Mouse (Mus musculus): ENCODE data around the gene Ptgs1.

Gene Ptgs1

GRCm38 (mm10) chr2:36215203-36215739 is 15.0 kb upstream of the Ptgs1 start:
- no peak for DNase-seq (ENCODE audit: low read depth)

GRCm38 (mm10) chr2:36216546-36216945 is 13.7 kb upstream of the Ptgs1 start:
- no peak for DNase-seq (ENCODE audit: low read depth)

GRCm38 (mm10) chr2:36216953-36217573 is 13.2 kb upstream of the Ptgs1 start:
- DNase-seq (ENCODE audit: low read depth): no peak

- DNase-seq (ENCODE audit: low read depth): no peak
Measured at GRCm38 (mm10) chr2:36217692-36218233, 12.5 kb upstream of the Ptgs1 start.

GRCm38 (mm10) chr2:36220106-36220505 is 10.1 kb upstream of the Ptgs1 start:
- no peak for DNase-seq (ENCODE audit: low read depth)

- no peak for DNase-seq (ENCODE audit: low read depth)
Measured at GRCm38 (mm10) chr2:36220891-36221290, 9.3 kb upstream of the Ptgs1 start.

- DNase-seq (ENCODE audit: low read depth): no peak
Measured at GRCm38 (mm10) chr2:36222168-36222848, 7.9 kb upstream of the Ptgs1 start.

- no peak for DNase-seq (ENCODE audit: low read depth)
Measured at GRCm38 (mm10) chr2:36223436-36223835, 6.8 kb upstream of the Ptgs1 start.

- DNase-seq (ENCODE audit: low read depth): no peak
Measured at GRCm38 (mm10) chr2:36224153-36224552, 6.1 kb upstream of the Ptgs1 start.

GRCm38 (mm10) chr2:36224599-36224998 is 5.6 kb upstream of the Ptgs1 start:
- no peak for DNase-seq (ENCODE audit: low read depth)

- DNase-seq (ENCODE audit: low read depth): no peak
Measured at GRCm38 (mm10) chr2:36230967-36231366, 741 bp downstream of the Ptgs1 start.

- no peak for DNase-seq (ENCODE audit: low read depth)
Measured at GRCm38 (mm10) chr2:36234526-36235368, 4.5 kb downstream of the Ptgs1 start.

- peak; percentile 73 for DNase-seq (ENCODE audit: low read depth)
Measured at GRCm38 (mm10) chr2:36235917-36236316, 5.7 kb downstream of the Ptgs1 start.

GRCm38 (mm10) chr2:36236889-36237288 is 6.7 kb downstream of the Ptgs1 start:
- no peak for DNase-seq (ENCODE audit: low read depth)

GRCm38 (mm10) chr2:36237557-36237956 is 7.3 kb downstream of the Ptgs1 start:
- DNase-seq (ENCODE audit: low read depth): no peak

GRCm38 (mm10) chr2:36238467-36238866 is 8.2 kb downstream of the Ptgs1 start:
- no peak for DNase-seq (ENCODE audit: low read depth)

GRCm38 (mm10) chr2:36238951-36239350 is 8.7 kb downstream of the Ptgs1 start:
- DNase-seq (ENCODE audit: low read depth): no peak

GRCm38 (mm10) chr2:36242514-36242913 is 12.3 kb downstream of the Ptgs1 start:
- no peak for DNase-seq (ENCODE audit: low read depth)

- no peak for DNase-seq (ENCODE audit: low read depth)
Measured at GRCm38 (mm10) chr2:36243296-36243891, 13.2 kb downstream of the Ptgs1 start.

- no peak for DNase-seq (ENCODE audit: low read depth)
Measured at GRCm38 (mm10) chr2:36243892-36244309, 13.7 kb downstream of the Ptgs1 start.

GRCm38 (mm10) chr2:36244705-36245104 is 14.5 kb downstream of the Ptgs1 start:
- DNase-seq (ENCODE audit: low read depth): no peak

- DNase-seq (ENCODE audit: low read depth): no peak
Measured at GRCm38 (mm10) chr2:36247964-36248363, 17.7 kb downstream of the Ptgs1 start.

Measured in fibroblast of lung, adult 2 months (primary cell).